Mouse (Mus musculus) thymus, postnatal 0 days (tissue): ENCODE results near the gene Gsta1. TPM values are rescaled to one million over a fixed set of nuclear protein-coding genes. Genes with fewer than 3 reads are reported as not detected.
"Not testable (repeated sequence)": the region's sequence is repeated elsewhere in the genome, so short reads cannot be mapped to it uniquely, and the experiment has no call there.

Source experiments
- DNase-seq: peaks from one replicate; pipeline ENCODE4 v3.0.0-alpha.2; 2015; ENCODE audit warnings: low spot score
- polyA plus RNA-seq: library from polyadenylated mRNA; unstranded; fragments of >200 nt; fragmentation: Nextera tagmentation; extraction: Ambion mirVana; gene quantifications from 2 replicates; pipeline ENCODE4 v1.2.1, GENCODE M21; 2015

Gsta1 gene
- 0.59 and 0.68 TPM in 2 replicates for polyA plus RNA-seq

GRCm38 (mm10) chr9:78230461-78230860, at the start of gene Gsta1:
Gene Gsta1, plus strand, starts transcription at chr9:78230656.
- not testable (repeated sequence) for DNase-seq

- DNase-seq = not testable (repeated sequence)
Measured at GRCm38 (mm10) chr9:78182474-78182873, 48.0 kb upstream of the Gsta1 start, which contains the start of gene Gsta4. Gene Gsta4, plus strand, starts transcription at chr9:78182774.

- DNase-seq = no peak
Measured at GRCm38 (mm10) chr9:78185686-78186085, 44.8 kb upstream of the Gsta1 start.

GRCm38 (mm10) chr9:78188910-78189309, 41.5 kb upstream of the Gsta1 start:
- DNase-seq = no peak

- peak; percentile 18 for DNase-seq
Measured at GRCm38 (mm10) chr9:78190651-78191634, 39.5 kb upstream of the Gsta1 start.

DNA sequence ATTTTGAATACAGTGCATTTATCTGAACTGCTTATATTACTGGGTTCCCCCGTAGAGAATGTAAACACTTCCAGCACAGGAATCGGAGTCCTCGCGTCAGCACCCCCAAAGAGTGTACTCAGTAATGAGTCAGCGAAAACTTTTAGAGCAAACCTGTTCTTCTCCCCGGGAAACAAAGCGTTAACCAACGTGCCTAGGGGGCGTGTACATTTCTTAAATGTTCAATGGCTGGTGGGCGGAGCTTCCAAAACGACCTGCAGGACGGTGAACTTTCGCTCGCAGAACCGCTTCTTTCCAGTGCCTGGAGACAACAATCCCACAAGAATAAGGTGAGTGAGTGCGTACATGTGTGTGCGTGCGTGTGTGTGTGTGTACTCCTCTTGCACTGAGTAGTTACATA, 38.7 kb upstream of the Gsta1 start:
- DNase-seq = peak; percentile 92

- DNase-seq = peak; percentile 77
Measured at GRCm38 (mm10) chr9:78193902-78194597, 36.4 kb upstream of the Gsta1 start.

- DNase-seq = no peak
Measured at GRCm38 (mm10) chr9:78195034-78195433, 35.4 kb upstream of the Gsta1 start.

- DNase-seq = no peak
Measured at GRCm38 (mm10) chr9:78197801-78198200, 32.7 kb upstream of the Gsta1 start.

DNA sequence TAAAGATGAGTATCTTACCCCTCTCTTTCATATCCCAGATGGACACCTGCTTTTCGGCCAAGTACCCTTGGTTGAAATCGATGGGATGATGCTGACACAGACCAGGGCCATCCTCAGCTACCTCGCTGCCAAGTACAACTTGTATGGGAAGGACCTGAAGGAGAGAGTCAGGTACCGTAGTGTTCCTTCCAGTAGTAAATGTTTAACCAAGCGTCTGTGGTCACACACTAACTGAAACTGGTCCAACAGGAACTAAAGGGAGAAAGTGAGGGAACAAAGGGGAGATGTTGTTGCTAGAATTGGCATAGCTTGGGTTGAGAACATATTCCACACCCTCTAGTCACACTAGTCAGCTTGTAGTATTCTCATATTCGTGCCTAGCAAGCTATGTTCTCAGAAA, 26.3 kb upstream of the Gsta1 start:
- DNase-seq = no peak

DNA sequence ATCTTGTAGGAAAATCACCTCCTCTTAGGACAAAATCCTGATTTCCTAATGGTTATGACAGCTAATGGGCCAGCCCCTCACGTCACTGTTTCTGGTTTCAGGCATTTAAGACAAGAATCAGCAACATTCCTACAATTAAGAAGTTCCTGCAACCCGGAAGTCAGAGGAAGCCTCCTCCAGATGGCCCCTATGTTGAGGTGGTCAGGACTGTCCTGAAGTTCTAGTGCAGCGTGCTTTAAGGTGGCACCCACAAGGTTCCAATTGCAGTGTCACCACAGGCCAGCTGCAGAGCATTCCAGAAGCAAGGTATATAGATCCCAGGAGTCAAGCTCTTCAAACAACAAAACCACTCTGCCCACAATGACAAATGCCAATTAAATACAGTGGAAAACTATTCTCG, 21.5 kb upstream of the Gsta1 start:
- no peak for DNase-seq

DNA sequence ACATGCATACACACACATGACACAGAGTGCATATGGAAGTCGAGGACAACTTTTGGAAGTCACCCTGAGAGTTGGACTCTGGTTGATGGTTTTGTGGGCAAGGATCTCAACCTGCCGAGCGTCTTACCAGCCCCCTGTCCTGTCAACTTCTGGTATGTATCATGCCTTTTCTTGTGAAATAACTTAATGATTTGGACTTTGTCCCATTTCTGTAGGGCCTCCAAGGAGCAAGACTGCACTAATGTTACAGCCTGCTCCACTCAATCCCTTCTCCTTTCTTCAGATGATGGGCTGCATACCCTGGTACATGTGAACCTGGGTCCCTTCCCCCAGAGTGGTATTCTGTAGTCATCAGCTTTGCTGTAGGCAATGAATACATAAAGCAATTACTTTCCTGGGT, 20.4 kb upstream of the Gsta1 start:
- no peak for DNase-seq

DNA sequence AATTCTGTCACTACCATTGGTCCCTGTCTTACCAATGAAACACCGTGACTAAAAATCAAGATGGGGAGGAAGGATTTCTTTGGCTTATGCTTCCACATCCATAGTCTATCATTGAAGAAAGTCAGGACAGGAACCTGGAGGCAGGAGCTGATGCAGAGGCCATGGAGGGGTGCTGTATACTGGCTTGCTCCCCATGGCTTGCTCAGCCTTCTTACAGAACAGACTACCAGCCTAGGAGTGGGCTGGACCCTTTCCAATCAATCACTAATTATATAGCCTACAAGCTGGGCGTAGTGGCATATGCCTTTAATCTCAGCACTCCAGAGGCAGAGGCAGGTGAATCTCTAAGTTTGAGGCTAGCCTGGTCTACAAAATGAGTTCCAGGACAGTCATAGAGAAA, 19.6 kb upstream of the Gsta1 start:
- DNase-seq = no peak

GRCm38 (mm10) chr9:78211521-78211920, 18.9 kb upstream of the Gsta1 start:
- DNase-seq = no peak

DNA sequence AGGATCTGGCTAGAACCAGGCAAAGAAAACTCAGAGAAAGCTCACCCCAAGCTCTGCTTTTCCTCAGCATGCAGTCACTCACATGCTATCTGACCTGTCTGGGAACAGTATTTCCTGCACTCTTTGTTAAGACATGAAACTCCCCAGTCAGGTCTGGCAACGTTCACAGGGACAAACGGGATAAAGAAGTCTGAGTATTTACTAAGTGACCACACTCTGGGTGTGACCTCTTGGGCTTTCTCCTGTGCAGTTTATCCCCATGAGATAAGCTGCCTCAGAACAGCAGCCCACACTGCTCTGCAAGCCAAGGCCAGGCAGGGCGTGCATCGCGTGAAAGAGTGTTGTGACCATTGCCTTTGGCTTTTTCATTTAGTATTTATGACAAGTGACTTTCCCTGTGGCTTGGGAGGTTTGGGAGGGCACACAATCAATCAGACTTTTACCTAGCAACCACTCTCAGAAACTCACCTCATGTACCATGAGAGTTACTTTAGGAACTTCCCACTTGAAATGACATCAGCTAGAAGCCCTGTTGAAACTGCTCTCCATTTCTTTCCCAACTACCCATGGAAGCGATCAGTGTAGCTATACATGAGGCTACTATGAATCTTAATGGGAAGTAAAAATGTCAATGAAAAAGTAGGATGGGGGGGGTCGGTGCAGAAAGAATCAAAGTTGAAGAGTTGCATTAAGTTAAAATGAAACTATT, 18.0 kb upstream of the Gsta1 start:
- no peak for DNase-seq

DNA sequence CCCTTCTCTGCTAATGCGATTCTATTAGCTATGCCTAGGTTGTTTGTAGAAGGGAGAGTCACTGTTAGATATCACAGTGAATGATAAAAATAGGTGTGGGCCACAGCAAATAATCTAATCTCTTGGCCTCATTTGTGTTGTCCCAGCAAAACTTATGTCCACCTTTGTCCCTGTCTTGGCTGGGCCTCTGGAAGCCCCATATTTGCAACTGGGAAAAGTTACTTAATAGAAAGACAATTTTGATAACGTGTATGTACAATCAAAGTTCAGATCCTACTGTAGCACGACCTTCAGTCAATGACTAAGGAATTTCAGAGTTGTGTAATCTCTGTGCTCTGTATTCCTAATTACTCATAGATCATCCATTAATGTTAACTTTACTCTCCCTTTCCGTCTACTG, 13.4 kb upstream of the Gsta1 start:
- no peak for DNase-seq

DNA sequence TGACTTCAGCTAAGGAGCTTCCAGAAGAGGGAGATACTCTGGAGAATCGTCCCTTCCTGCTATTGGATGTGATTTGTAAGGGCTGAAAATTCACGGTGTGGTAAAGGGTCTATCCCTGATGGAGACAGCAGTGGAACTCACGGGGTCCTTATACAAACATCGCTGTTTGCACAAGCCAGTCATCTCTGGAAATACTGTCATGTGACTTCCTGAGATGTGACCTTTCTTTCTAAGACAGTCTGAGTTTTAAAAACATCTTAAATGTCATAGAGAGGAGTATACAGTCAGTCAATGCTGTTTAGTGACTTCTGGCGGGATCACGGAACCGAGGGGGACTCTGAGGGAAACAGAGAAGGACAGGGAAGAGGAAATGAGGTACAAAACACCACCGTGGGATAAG, 7.8 kb upstream of the Gsta1 start:
- DNase-seq = no peak

- DNase-seq = no peak
Measured at GRCm38 (mm10) chr9:78223221-78223902, 7.1 kb upstream of the Gsta1 start.

GRCm38 (mm10) chr9:78224418-78224817, 6.0 kb upstream of the Gsta1 start:
- no peak for DNase-seq

GRCm38 (mm10) chr9:78225304-78225703, 5.2 kb upstream of the Gsta1 start:
- no peak for DNase-seq

DNA sequence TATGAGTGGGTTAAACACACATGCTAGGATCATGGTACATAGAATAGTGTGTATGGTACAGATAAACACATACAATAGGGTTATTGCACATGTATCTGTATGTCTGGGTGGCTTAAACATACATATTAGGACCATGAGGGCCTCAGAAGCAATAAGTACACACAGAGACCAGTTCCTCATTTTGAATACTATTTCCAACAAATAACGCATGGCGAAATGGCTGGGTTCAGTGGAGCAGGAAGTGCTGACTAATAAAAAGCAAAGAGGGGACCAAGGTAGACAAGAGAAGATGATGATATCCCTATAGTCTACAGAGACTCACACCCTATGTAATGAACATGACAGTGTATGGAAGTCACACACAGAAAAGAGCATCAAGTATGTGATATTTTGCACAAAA, 2.3 kb upstream of the Gsta1 start:
- DNase-seq = no peak
